Mouse (Mus musculus) neural tube, embryonic 11.5 days (tissue): ENCODE measurements at regions not wholly inside any gene's neighbourhood (a gene's known extent, or its start where the extent isn't known, plus 50 kb on each side); places are given as distances from the start of the nearest gene placed in this dataset.

Experiments
- ATAC-seq: fragments of 200-750 bp; cut with Nextera tagmentation; 2 replicates; pipeline ENCODE4 v1.8.0; 2017; ENCODE audit warnings: moderate number of reproducible peaks, mild to moderate bottlenecking, moderate TSS enrichment, moderate library complexity; ENCODE audit not compliant: insufficient read depth, low FRiP score, low TSS enrichment
- DNase-seq: peaks from one replicate; pipeline ENCODE4 v3.0.0-alpha.2; 2015; ENCODE audit warnings: low spot score
- H3K27ac ChIP-seq: fragments of 300-500 bp; sonication (generic); 2 replicates; pipeline ENCODE4 v1.5.1; 2014; ENCODE audit warnings: low read depth, mild to moderate bottlenecking, low read length
- H3K27me3 ChIP-seq: fragments of 300-500 bp; sonication (generic); 2 replicates; pipeline ENCODE4 v1.6.1; 2014; ENCODE audit warnings: mild to moderate bottlenecking, low read length, mixed read lengths; ENCODE audit not compliant: control insufficient read depth, insufficient read depth
- H3K36me3 ChIP-seq: fragments of 300-500 bp; sonication (generic); 2 replicates; pipeline ENCODE4 v1.6.1; 2014; ENCODE audit warnings: mild to moderate bottlenecking, low read length, moderate library complexity, mixed read lengths; ENCODE audit not compliant: control insufficient read depth, insufficient read depth
- H3K4me1 ChIP-seq: fragments of 300-500 bp; sonication (generic); 2 replicates; pipeline ENCODE4 v1.6.1; 2014; ENCODE audit warnings: low read length, mixed read lengths; ENCODE audit not compliant: control insufficient read depth, insufficient read depth
- H3K4me2 ChIP-seq: fragments of 300-500 bp; sonication (generic); 2 replicates; pipeline ENCODE4 v1.6.1; 2014; ENCODE audit warnings: low read depth, mild to moderate bottlenecking, moderate library complexity
- H3K4me3 ChIP-seq: fragments of 300-500 bp; sonication (generic); 2 replicates; pipeline ENCODE4 v1.5.1; 2014; ENCODE audit warnings: low read depth, low read length
- H3K9ac ChIP-seq: fragments of 300-500 bp; sonication (generic); 2 replicates; pipeline ENCODE4 v1.6.1; 2014; ENCODE audit warnings: mild to moderate bottlenecking, low read length
- H3K9me3 ChIP-seq: fragments of 300-500 bp; sonication (generic); 2 replicates; pipeline ENCODE4 v1.6.1; 2016; ENCODE audit warnings: low read length; ENCODE audit not compliant: control insufficient read depth
- WGBS: fragments of 180-500 bp; shearing (Covaris S2); extraction: QIAGEN DNeasy Blood & Tissue Kit; methylation state at CpG from one replicate; pipeline ENCODE4 v1.1.7; 2014; 5-methylcytosine and 5-hydroxymethylcytosine counted together

- no peak overlapping the region for H3K4me3 ChIP-seq
- no peaks in the 10 kb centered on the region for H3K36me3 ChIP-seq
- H3K27me3 ChIP-seq = no peaks in the 10 kb centered on the region
- ATAC-seq (no peak), DNase-seq (no peak)
- no peak overlapping the region for H3K9ac ChIP-seq
- WGBS = 67% methylated on average over 3 of the region's 3 CpGs
- no peak overlapping the region for H3K27ac ChIP-seq
- H3K4me2 ChIP-seq = no peak overlapping the region
- no peaks in the 10 kb centered on the region for H3K4me1 ChIP-seq
- no peaks in the 10 kb centered on the region for H3K9me3 ChIP-seq
Measured at GRCm38 (mm10) chr11:35021990-35022625, 98.9 kb upstream of the Slit3 start.

GRCm38 (mm10) chr11:35016998-35017397 lies 104.0 kb upstream of the Slit3 start:
- DNase-seq = no peak
- 81% methylated on average over 3 of the region's 3 CpGs for WGBS
- H3K27ac ChIP-seq = no peak overlapping the region

GRCm38 (mm10) chr11:35011521-35012476 lies 109.2 kb upstream of the Slit3 start:
- DNase-seq = peak; percentile 18
- Histone ChIP-seq H3K9ac (no peak overlapping the region), H3K9me3 (no peaks in the 10 kb centered on the region), H3K27ac (no peak overlapping the region), H3K4me2 (no peak overlapping the region), H3K27me3 (no peaks in the 10 kb centered on the region), H3K4me1 (no peaks in the 10 kb centered on the region), H3K4me3 (no peak overlapping the region), H3K36me3 (no peaks in the 10 kb centered on the region)
- no peak for ATAC-seq
- 58% methylated on average over 24 of the region's 24 CpGs for WGBS

More at GRCm38 (mm10) chr11:35016998-35017397, 104.0 kb upstream of the Slit3 start:
- no peaks in the 10 kb centered on the region for H3K9me3 ChIP-seq
- no peaks in the 10 kb centered on the region for H3K27me3 ChIP-seq
- H3K4me1 ChIP-seq = no peaks in the 10 kb centered on the region
- H3K4me2 ChIP-seq = no peak overlapping the region
- no peak for ATAC-seq
- no peaks in the 10 kb centered on the region for H3K36me3 ChIP-seq
- H3K9ac ChIP-seq = no peak overlapping the region
- no peak overlapping the region for H3K4me3 ChIP-seq

- 31% methylated on average over 20 of the region's 20 CpGs for WGBS
Measured at GRCm38 (mm10) chr11:35006773-35007567, 114.1 kb upstream of the Slit3 start.

GRCm38 (mm10) chr11:35005143-35005542 lies 115.9 kb upstream of the Slit3 start:
- H3K36me3 ChIP-seq = no peaks in the 10 kb centered on the region
- no peak overlapping the region for H3K4me3 ChIP-seq
- ATAC-seq (no peak), DNase-seq (no peak)
- no peak overlapping the region for H3K27ac ChIP-seq
- WGBS = 81% methylated on average over 3 of the region's 3 CpGs
- no peak overlapping the region for H3K4me2 ChIP-seq
- H3K9me3 ChIP-seq = no peaks in the 10 kb centered on the region
- H3K9ac ChIP-seq = no peak overlapping the region
- no peaks in the 10 kb centered on the region for H3K4me1 ChIP-seq
- no peaks in the 10 kb centered on the region for H3K27me3 ChIP-seq

More at GRCm38 (mm10) chr11:35006773-35007567, 114.1 kb upstream of the Slit3 start:
- no peak overlapping the region for H3K4me3 ChIP-seq
- no peaks in the 10 kb centered on the region for H3K4me1 ChIP-seq
- no peak overlapping the region for H3K9ac ChIP-seq
- H3K27me3 ChIP-seq = no peaks in the 10 kb centered on the region
- no peak overlapping the region for H3K27ac ChIP-seq
- no peaks in the 10 kb centered on the region for H3K9me3 ChIP-seq
- ATAC-seq (no peak), DNase-seq (peak; percentile 11)
- H3K36me3 ChIP-seq = no peaks in the 10 kb centered on the region
- no peak overlapping the region for H3K4me2 ChIP-seq

- no peak for DNase-seq
- ATAC-seq = no peak
- no peak overlapping the region for H3K27ac ChIP-seq
- 59% methylated on average over 1 of the region's 1 CpGs for WGBS
- H3K4me1 ChIP-seq = no peaks in the 10 kb centered on the region
- H3K27me3 ChIP-seq = no peaks in the 10 kb centered on the region
- H3K9ac ChIP-seq = no peak overlapping the region
- no peaks in the 10 kb centered on the region for H3K36me3 ChIP-seq
- no peaks in the 10 kb centered on the region for H3K9me3 ChIP-seq
- H3K4me2 ChIP-seq = no peak overlapping the region
- H3K4me3 ChIP-seq = no peak overlapping the region
Measured at GRCm38 (mm10) chr11:35004431-35004830, 116.6 kb upstream of the Slit3 start.

GRCm38 (mm10) chr11:35003956-35004355 lies 117.1 kb upstream of the Slit3 start:
- no peaks in the 10 kb centered on the region for H3K27me3 ChIP-seq

GRCm38 (mm10) chr11:34997906-34998305 lies 123.1 kb upstream of the Slit3 start:
- no peaks in the 10 kb centered on the region for H3K27me3 ChIP-seq
- no peak overlapping the region for H3K4me2 ChIP-seq
- DNase-seq (no peak), ATAC-seq (no peak)
- no peak overlapping the region for H3K27ac ChIP-seq
- no peak overlapping the region for H3K9ac ChIP-seq
- WGBS = 93% methylated on average over 2 of the region's 2 CpGs
- no peaks in the 10 kb centered on the region for H3K9me3 ChIP-seq
- H3K36me3 ChIP-seq = no peaks in the 10 kb centered on the region
- no peak overlapping the region for H3K4me3 ChIP-seq
- H3K4me1 ChIP-seq = no peaks in the 10 kb centered on the region

More at GRCm38 (mm10) chr11:35003956-35004355, 117.1 kb upstream of the Slit3 start:
- no peak overlapping the region for H3K4me3 ChIP-seq
- H3K9ac ChIP-seq = no peak overlapping the region
- no peak for ATAC-seq
- WGBS = 12% methylated on average over 3 of the region's 3 CpGs
- no peak overlapping the region for H3K4me2 ChIP-seq
- no peak for DNase-seq
- H3K9me3 ChIP-seq = no peaks in the 10 kb centered on the region
- H3K27ac ChIP-seq = no peak overlapping the region
- no peaks in the 10 kb centered on the region for H3K36me3 ChIP-seq
- no peaks in the 10 kb centered on the region for H3K4me1 ChIP-seq
